Mouse (Mus musculus) MEL-GATA-1-ER (cell line): ENCODE data around the gene Ankrd33b.
A peak's percentile ranks its signal among the peaks of the same experiment; 100 is the strongest.

Source experiments
- DNase-seq: peaks from one replicate; pipeline ENCODE4 v3.0.0-alpha.2; 2012; ENCODE audit warnings: low read depth; ENCODE audit errors: extremely low read depth

Gene Ankrd33b

DNA sequence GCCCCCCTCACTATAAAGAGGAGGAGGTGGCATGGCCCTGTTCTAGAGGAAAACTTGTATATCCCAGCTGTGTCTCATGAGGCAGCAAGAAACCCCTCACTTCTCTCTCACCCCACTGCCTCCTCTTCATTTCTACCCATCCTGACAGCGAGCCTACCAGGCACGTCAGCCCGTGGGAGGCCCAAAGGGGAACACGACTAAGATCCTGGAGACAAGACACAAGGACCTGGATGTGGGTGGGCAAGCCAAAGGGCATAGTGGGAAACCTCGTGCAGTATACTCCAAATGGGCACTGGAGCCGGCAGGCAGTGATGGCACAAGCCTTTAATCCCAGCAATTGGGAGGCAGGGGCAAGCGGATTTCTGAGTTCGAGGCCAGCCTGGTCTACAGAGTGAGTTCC, 1.0 kb upstream of the Ankrd33b start:
- DNase-seq, result no peak

DNA sequence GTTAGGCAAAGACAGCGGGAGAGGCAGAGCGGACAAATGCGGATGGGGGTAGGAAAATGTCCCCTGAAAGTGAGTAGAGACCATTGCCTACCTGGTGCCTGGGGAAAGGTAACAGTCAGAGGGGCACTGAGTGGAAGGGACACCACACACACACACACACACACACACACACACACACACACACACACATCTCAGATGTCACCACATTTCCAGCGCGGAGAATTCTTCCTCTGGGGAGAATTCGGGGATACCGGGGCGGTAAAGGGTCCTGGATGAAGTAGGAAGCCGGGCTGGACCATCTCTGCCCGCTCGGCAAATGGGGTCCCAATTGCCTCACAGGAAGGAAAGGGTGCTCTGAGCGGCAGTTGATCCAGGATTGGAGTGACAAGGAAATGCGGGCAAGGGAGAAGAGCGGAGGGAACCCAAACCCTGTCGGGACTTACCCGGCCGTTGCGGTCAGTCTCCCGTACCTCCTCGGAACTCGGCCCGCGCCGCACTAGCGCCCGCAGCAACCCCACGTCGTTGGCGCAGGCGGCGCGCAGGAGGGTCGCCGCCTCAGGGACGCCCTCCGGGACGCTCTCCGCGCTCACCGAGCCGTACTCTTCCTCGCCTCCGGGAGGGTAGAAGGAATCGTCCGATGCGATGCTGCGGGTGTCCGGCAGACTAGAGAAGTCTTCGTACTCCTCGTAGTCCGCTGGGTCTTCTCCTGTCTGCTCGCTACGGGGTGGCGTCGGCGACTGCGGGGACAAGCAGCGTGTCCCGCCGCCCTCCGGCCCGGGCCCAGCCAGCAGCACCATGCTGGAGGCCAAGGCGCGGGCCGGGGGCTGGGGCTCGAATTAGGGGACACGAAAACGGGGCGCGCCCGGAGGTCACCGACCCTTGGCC, 688 bp downstream of the Ankrd33b start:
- no peak for DNase-seq

- DNase-seq, result no peak
Observed at GRCm38 (mm10) chr15:31365720-31366591, 1.6 kb downstream of the Ankrd33b start.

- no peak for DNase-seq
Observed at GRCm38 (mm10) chr15:31365041-31365719, 2.3 kb downstream of the Ankrd33b start.

DNA sequence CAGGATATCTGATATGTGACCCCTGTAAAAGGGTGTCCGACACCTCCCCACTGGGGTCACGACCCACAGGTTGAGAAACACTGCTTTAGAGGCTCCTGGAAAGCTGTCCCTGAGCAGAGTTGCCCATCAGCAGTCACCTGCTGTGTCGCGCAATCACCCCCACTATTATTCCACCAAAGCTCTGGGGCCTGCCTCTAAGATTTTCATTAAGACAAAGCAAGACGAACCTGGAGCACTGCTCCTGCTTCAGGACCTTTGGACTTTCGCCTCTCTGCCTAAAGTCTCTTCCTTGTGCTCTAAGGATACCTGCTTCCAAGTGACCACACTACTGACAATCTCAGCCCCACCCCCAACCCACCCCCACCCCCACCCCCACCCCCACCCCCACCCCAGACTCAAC, 3.1 kb downstream of the Ankrd33b start:
- DNase-seq, result no peak

GRCm38 (mm10) chr15:31363981-31364361, 3.6 kb downstream of the Ankrd33b start:
- DNase-seq, result no peak

DNA sequence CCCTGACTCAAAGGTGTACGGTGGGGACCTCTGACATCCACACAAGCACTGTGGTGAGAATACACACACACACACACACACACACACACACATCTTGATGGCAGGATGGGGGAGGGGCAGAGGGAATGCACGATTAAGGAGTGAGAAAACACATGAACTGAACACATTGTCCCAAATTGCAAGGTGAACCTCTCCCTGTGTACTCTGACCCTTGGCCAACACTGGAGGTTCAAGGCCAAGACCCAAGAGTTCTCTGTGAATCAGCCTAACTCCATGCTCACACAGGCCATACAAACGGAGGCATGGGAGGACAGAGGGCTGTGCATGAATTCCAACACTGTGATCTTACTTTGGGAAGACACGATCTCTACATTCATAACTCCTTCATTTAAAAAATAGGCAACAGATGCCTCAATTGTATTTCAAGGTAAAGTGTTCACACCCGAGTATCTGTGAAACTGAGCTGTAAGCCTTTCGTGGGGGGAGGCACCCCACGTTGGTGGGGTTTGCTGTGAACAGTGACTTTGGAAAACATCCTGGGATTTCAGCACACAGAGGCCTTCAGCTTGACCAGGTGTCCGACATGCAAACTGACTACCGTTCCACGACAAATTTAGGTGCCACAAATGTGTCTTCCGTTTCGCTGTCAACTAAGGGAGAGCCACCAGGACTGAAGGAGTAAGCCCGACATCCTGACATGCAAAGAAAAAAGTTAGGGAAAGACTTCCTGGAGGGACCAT, 4.1 kb downstream of the Ankrd33b start:
- no peak for DNase-seq

- DNase-seq, result no peak
Observed at GRCm38 (mm10) chr15:31361259-31361853, 6.2 kb downstream of the Ankrd33b start.

- no peak for DNase-seq
Observed at GRCm38 (mm10) chr15:31360593-31360992, 6.9 kb downstream of the Ankrd33b start.

DNA sequence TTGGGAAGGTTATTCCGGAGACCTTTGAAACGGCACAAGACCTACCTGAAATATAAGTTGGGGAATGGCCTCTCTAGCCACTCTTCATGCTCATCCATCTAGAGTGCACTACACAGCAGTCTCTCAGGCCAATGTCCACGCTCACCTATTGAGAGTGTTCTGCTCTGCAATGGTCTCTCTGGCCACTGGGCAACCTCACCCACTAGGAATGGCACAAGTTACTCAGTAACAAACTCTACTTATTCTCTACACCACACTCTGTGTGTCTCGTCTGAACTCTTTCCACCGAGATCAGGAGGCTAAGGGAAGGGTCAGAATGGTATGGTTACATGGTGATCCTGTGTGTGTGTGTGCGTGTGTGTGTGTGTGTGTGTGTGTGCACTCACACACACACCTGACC, 7.7 kb downstream of the Ankrd33b start:
- no peak for DNase-seq

DNA sequence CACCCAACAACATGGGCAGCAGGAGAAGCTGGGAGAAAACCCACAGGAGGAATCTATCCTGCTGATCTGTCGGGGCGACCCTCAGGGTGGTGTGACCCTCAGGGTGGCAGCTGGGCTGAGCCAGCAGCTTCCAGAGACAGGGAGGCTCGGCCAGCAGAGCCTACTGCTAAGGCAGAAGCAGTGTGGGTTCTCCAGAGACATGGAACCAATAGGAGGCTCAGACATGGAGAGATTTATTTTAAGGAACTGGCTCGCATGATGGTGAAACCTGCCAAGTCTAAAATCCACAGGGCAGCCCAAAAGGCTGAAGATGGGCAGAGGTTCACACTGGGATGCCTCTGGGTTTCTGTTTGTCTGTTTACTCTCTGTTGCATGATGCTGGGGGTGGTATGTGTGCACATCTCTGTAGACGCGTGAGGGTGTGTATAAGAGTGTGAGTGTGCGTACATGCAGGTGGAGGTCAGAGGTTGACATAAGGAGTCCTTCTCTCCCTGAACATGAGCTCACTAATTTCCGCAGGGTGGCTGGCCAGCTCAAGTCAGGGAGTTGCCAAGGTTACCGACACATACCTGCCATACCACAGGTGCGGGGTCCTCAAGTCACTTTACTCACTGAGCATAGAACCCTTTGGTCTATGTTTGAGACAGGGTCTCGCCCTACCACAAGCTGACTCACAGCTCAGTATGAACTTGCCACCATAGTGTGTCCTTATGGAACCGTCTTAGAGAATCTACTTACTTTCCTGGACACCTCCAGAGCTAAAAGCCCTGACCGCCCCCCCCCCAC, 14.8 kb downstream of the Ankrd33b start:
- no peak for DNase-seq

DNA sequence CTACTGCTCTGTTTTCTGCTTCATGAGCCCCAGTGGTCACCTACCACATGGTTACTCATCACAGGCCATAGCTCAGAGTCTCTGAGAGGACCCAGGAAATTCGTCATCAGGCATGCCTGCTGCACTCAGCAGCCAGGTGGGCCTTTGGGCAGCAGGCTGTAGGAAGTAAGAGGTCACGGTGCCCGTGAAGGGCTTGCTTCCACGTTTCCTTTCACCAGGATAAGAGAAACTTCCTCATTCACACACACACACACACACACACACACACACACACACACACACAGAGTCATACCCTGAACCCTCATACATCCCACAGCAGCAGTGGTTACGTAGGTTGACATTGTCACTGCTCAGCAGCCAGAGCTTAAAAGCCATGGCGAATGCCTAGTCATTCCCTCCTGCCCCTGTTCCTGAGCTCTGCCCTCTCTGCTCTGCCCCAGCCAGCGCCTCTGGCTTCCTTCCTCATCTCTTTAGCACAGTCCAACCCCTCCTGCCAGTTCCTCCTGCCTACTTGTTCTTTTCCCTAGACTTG, 17.6 kb downstream of the Ankrd33b start:
- peak; percentile 74 for DNase-seq

DNA sequence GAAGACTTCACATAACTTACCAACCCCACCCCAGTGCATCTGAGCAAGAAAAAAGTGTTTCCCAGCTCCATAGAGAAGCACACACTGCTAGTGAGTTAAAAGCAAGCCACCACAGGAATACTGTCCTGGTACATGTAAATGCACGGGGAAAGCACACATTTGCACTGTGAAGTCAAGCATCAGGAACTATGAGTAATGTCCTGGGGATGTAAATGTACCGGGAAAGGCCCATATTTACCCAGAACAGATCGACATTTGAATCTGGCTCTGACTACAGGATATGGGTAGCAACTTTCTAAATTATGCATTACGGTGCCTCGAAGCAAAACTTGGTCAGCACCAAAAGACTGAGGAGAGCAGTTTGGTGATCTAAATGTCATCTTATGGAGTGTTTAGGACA, 18.5 kb downstream of the Ankrd33b start:
- no peak for DNase-seq

- DNase-seq, result no peak
Observed at GRCm38 (mm10) chr15:31348241-31348640, 19.3 kb downstream of the Ankrd33b start.

DNA sequence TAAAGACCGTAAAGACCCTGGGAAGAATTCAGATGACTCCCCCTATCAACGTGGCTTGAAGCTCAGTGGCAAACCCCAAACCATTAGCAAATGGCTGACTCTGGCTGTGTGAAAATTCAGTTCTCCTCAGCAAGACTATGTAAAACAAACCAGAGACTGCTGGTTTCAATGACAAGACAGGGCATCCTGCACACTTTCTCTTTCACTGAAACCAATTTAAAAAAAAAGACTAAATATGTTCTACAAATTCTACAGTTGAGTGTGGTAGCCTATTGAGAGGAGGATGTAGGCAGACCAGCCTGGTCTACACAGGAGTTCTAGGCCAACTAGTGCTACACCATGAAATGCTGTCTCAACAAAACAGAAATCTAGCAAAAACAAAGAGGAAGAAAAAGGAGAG, 21.0 kb downstream of the Ankrd33b start:
- DNase-seq, result no peak

DNA sequence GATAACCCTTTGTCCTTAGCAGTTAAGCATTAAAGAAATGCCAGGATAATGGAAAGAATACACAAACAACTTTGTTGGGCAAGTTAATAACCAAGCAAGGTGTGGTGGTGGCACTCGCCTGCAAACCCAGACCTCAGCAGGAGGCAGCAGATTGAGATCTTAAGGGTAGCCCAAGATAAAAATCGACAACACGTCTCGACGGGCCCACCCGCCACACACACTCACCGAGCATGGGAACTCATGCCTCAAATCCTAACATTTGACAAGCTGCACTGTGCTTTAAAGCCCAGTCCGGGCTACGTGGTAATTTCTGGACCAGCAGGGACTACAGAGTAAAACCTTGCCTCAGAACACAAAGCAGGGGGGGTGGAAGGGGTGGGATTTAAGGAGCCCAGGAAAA, 22.2 kb downstream of the Ankrd33b start:
- no peak for DNase-seq

- no peak for DNase-seq
Observed at GRCm38 (mm10) chr15:31344811-31345211, 22.7 kb downstream of the Ankrd33b start.

GRCm38 (mm10) chr15:31343602-31344001, 23.9 kb downstream of the Ankrd33b start:
- DNase-seq, result no peak

GRCm38 (mm10) chr15:31342496-31342901, 25.0 kb downstream of the Ankrd33b start:
- no peak for DNase-seq

DNA sequence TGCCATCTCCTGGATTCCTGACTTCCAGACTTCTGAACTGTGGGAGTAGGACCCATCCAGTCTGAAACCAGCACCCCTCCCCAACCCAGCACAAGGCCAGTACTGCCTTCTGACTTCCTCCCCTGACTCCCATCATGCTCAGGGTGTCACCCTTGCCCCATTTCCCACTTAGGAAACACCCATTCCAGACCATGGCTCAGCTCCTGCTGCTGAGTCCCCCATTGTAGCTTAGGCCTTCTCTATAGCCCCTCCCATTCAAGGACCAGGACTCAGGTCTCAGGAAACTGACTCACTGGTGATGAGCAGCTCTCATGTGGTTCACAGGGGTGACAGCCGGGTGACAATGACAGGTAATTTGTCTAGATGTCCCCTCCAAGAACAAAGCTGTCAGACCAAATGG, 25.5 kb downstream of the Ankrd33b start:
- DNase-seq, result no peak
